Mouse (Mus musculus) skeletal muscle tissue, adult 2 months (tissue): Measurements from ENCODE around the gene 9230102O04Rik.

Experiments
- DNase-seq: peaks from one replicate; pipeline ENCODE4 v3.0.0-alpha.2; 2012; ENCODE audit warnings: low read depth, low spot score

Gene 9230102O04Rik

GRCm38 (mm10) chr2:9885217-9885770 lies 4.0 kb downstream of the 9230102O04Rik start:
- no peak for DNase-seq

GRCm38 (mm10) chr2:9884533-9885216 lies 4.7 kb downstream of the 9230102O04Rik start:
- no peak for DNase-seq

GRCm38 (mm10) chr2:9883803-9884532 lies 5.4 kb downstream of the 9230102O04Rik start:
- DNase-seq, result no peak

- DNase-seq, result no peak
These were observed 6.2 kb downstream of the 9230102O04Rik start for GRCm38 (mm10) chr2:9882926-9883802.

GRCm38 (mm10) chr2:9882371-9882925 lies 6.9 kb downstream of the 9230102O04Rik start:
- no peak for DNase-seq

- DNase-seq, result no peak
These were observed 7.7 kb downstream of the 9230102O04Rik start for GRCm38 (mm10) chr2:9881611-9882023.

GRCm38 (mm10) chr2:9881051-9881591 lies 8.2 kb downstream of the 9230102O04Rik start, which contains the start of gene 4930412O13Rik:
TSS of gene 4930412O13Rik (plus strand) at chr2:9881252.
- DNase-seq, result no peak

- no peak for DNase-seq
These were observed 9.1 kb downstream of the 9230102O04Rik start for GRCm38 (mm10) chr2:9880271-9880670.

GRCm38 (mm10) chr2:9879493-9879892 lies 9.8 kb downstream of the 9230102O04Rik start:
- DNase-seq, result peak; percentile 75

GRCm38 (mm10) chr2:9879092-9879491 lies 10.2 kb downstream of the 9230102O04Rik start:
- no peak for DNase-seq

- DNase-seq, result no peak
These were observed 10.7 kb downstream of the 9230102O04Rik start for GRCm38 (mm10) chr2:9878564-9879081.

GRCm38 (mm10) chr2:9877966-9878563 lies 11.3 kb downstream of the 9230102O04Rik start:
- no peak for DNase-seq

GRCm38 (mm10) chr2:9877326-9877690 lies 12.0 kb downstream of the 9230102O04Rik start:
- no peak for DNase-seq

- DNase-seq, result no peak
These were observed 12.6 kb downstream of the 9230102O04Rik start for GRCm38 (mm10) chr2:9876621-9877325.

GRCm38 (mm10) chr2:9875676-9876357 lies 13.5 kb downstream of the 9230102O04Rik start:
- DNase-seq, result no peak

GRCm38 (mm10) chr2:9875220-9875619 lies 14.1 kb downstream of the 9230102O04Rik start:
- no peak for DNase-seq

- DNase-seq, result no peak
These were observed 14.7 kb downstream of the 9230102O04Rik start for GRCm38 (mm10) chr2:9874467-9875219.

GRCm38 (mm10) chr2:9873757-9874156 lies 15.6 kb downstream of the 9230102O04Rik start:
- DNase-seq, result no peak
